Mouse (Mus musculus): ENCODE data around the gene Lima1.

GRCm38 (mm10) chr15:99817343-99818235, 57.7 kb downstream of the Lima1 start:
- no peak for TF ChIP-seq CTCF (IDR thresholded peaks at IDR 0.05; ENCODE audit: low read depth, low read length)
- no peak for TF ChIP-seq EP300 (IDR thresholded peaks at IDR 0.05; ENCODE audit: insufficient read depth, low read depth, low read length)
